Mouse (Mus musculus) kidney, embryonic 15.5 days (tissue): ENCODE measurements around the gene Fmo2. TPM values are rescaled to one million over a fixed set of nuclear protein-coding genes. Genes with fewer than 3 reads are reported as not detected.

Experiments
- ATAC-seq: fragments of 200-750 bp; cut with Nextera tagmentation; replicated peaks from 2 replicates; pipeline ENCODE4 v1.8.0; 2017; ENCODE audit warnings: moderate TSS enrichment; ENCODE audit not compliant: low FRiP score
- H3K27ac ChIP-seq: fragments of 300-500 bp; sonication (generic); 2 replicates; pipeline ENCODE4 v1.5.1; 2015; ENCODE audit warnings: mild to moderate bottlenecking, inconsistent platforms
- H3K27me3 ChIP-seq: fragments of 300-500 bp; sonication (generic); 2 replicates; pipeline ENCODE4 v1.6.1; 2015; ENCODE audit warnings: inconsistent platforms
- H3K36me3 ChIP-seq: fragments of 300-500 bp; sonication (generic); 2 replicates; pipeline ENCODE4 v1.6.1; 2015; ENCODE audit warnings: inconsistent platforms
- H3K4me1 ChIP-seq: fragments of 300-500 bp; sonication (generic); 2 replicates; pipeline ENCODE4 v1.6.1; 2015; ENCODE audit warnings: inconsistent platforms
- H3K4me2 ChIP-seq: fragments of 300-500 bp; sonication (generic); 2 replicates; pipeline ENCODE4 v1.6.1; 2015; ENCODE audit warnings: moderate library complexity, mild to moderate bottlenecking, inconsistent platforms
- H3K4me3 ChIP-seq: fragments of 300-500 bp; sonication (generic); replicated peaks from 2 replicates; pipeline ENCODE4 v1.5.1; 2015; ENCODE audit warnings: mild to moderate bottlenecking, inconsistent platforms
- H3K9ac ChIP-seq: fragments of 300-500 bp; sonication (generic); 2 replicates; pipeline ENCODE4 v1.6.1; 2015; ENCODE audit warnings: mild to moderate bottlenecking, inconsistent platforms
- H3K9me3 ChIP-seq: fragments of 300-500 bp; sonication (generic); replicated peaks from 2 replicates; pipeline ENCODE4 v1.6.1; 2016; ENCODE audit warnings: inconsistent platforms
- WGBS: fragments of 180-500 bp; shearing (Covaris S2); methylation state at CpG from one replicate; pipeline ENCODE4 v1.1.7; 2015; ENCODE audit warnings: mixed read lengths; 5-methylcytosine and 5-hydroxymethylcytosine counted together
- polyA plus RNA-seq: library from polyadenylated mRNA; unstranded; fragments of >200 nt; fragmentation: Nextera tagmentation; extraction: Ambion mirVana; gene quantifications from 2 replicates; pipeline ENCODE4 v1.2.1, GENCODE M21; 2015

The Fmo2 gene
- 4.9 and 8.0 TPM in 2 replicates for polyA plus RNA-seq

DNA sequence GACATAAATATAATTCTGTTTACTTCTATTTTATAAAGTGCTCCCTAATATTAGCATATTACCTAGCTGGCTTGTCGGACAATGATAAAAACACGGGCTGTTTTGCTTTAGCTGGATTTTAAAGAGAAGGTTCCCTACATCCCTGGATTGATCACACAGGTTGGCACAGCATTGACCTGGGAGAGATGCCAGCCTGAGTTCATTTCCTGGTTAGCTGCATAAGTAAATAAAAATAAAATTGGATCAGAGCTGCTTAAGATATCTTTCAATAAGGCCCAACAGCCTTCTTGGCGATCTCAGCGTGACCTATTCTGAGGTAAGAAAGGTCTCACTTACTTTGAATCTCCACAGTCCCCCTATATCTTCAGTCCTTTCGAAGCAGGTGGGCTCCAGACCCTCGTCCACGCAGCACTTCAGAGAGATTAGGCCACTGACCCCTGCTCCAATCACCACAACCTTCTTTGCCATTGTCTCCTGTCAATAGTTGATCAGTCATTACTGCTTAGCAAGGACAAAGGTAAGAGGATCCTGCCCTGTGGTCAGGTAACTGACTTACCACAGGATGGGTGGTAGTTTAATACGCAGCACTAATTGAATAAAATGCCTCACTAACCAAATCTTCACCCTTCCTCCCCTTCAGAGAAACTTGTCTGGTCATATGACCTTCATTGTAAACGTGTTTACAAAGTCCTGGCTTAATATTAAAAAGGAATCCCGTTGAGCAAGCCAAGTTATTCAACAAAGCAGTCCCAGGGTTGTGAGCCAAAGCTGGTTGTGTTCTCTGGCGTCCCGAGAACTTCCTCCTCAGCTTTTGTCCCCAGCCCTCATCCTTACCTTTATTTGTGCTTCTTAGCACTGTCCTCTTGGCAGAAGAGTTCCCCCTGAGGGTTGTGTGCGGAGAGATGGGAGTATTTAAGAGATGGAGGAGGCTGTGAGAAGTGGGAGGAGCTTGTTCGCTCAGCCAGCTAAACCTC lies at the start of gene Fmo2:
Gene Fmo2 (minus strand): TSS at position 889 of the 974 bp plus-strand sequence.
- no peak within 1 kb of the TSS for H3K4me3 ChIP-seq
- H3K27ac ChIP-seq, result no peak within 1 kb of the TSS
- 76% methylated on average over 14 of the region's 14 CpGs for WGBS
- no peak within 1 kb of the TSS for H3K9ac ChIP-seq
- no peak within 1 kb of the TSS for H3K4me2 ChIP-seq
- no peaks in the 10 kb centered on the region for H3K27me3 ChIP-seq
- no peak; the same call in 1 of the 2 replicates for ATAC-seq
- H3K4me1 ChIP-seq, result no peaks in the 10 kb centered on the region
- no peaks in the 10 kb centered on the region for H3K36me3 ChIP-seq
- H3K9me3 ChIP-seq, result no peaks in the 10 kb centered on the region

DNA sequence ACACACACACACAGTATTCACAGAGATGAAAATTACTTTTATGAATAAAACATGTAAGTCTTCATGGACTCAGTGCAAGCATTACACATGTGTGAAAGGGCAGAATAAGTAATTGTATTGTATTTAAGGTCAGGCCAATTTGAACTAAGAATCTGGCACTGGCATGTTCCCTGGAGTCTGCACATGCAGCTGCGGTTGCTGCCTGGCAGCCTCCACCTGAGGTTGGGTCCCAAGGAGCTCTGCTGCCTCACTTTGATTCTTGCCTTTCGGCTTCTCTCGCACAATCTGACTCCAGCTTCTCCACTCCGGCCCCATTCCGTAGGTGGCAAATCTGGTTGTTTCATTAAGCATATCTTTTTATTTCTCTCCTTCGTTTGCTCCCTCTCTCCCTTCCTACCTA lies 49.4 kb upstream of the Fmo2 start:
- no peak overlapping the region for H3K4me2 ChIP-seq
- no peak for ATAC-seq
- no peak overlapping the region for H3K4me3 ChIP-seq
- H3K27me3 ChIP-seq, result no peaks in the 10 kb centered on the region
- no peak overlapping the region for H3K9ac ChIP-seq
- no peaks in the 10 kb centered on the region for H3K4me1 ChIP-seq
- 92% methylated on average over 6 of the region's 6 CpGs for WGBS
- H3K27ac ChIP-seq, result no peak overlapping the region
- H3K36me3 ChIP-seq, result no peaks in the 10 kb centered on the region
- H3K9me3 ChIP-seq, result no peaks in the 10 kb centered on the region

GRCm38 (mm10) chr1:162946837-162947558 lies 48.5 kb upstream of the Fmo2 start:
- 40% methylated on average over 4 of the region's 4 CpGs for WGBS
- Histone ChIP-seq H3K9me3 (no peaks in the 10 kb centered on the region), H3K4me1 (no peaks in the 10 kb centered on the region), H3K4me3 (no peak overlapping the region), H3K4me2 (no peak overlapping the region), H3K36me3 (no peaks in the 10 kb centered on the region), H3K27ac (no peak overlapping the region), H3K27me3 (no peaks in the 10 kb centered on the region), H3K9ac (no peak overlapping the region)
- peak; percentile 58 for ATAC-seq

GRCm38 (mm10) chr1:162943700-162944099 lies 45.2 kb upstream of the Fmo2 start:
- no peaks in the 10 kb centered on the region for H3K36me3 ChIP-seq
- no peak overlapping the region for H3K4me2 ChIP-seq
- H3K4me1 ChIP-seq, result 0 out of 2 replicates have a peak, but pooled peaks cover 7% of the 10 kb centered on the region
- H3K4me3 ChIP-seq, result no peak overlapping the region
- H3K27ac ChIP-seq, result no peak overlapping the region
- no peaks in the 10 kb centered on the region for H3K27me3 ChIP-seq
- no peak overlapping the region for H3K9ac ChIP-seq
- no peaks in the 10 kb centered on the region for H3K9me3 ChIP-seq
- ATAC-seq, result no peak
- 50% methylated on average over 6 of the region's 6 CpGs for WGBS

DNA sequence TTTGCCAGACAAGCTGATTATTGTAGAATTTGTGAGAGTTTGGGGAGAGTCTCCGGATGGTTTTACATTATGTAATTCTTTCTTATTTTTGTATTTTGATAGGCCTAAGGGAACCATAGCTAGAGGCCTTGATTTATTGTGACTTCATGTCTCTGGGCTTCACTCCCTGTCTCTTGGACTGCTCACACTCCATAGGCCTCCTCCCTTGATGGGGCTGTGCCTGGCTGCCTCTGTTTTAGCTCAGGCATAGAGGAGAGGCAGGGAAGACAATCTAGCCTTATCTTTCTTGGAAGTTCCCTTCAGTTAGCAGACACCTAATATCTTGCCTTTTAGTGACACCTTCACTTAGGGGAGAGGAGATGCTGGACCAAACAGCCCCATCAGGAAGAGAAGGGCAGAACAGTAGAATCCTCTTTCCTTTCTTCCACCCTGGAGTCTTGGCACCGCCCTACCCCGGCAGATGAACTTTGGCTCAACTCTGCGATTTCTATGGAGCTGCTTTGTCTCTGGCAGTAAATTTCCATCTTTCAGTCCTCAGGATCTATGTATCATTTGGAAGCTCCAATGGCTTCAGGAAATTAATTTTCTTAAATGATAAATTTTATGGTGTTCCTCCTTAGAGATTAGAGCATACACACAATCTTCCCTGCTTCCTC lies 40.3 kb upstream of the Fmo2 start:
- Histone ChIP-seq H3K9ac (no peak overlapping the region), H3K9me3 (no peaks in the 10 kb centered on the region), H3K4me2 (no peak overlapping the region), H3K27ac (peak overlapping the region; percentile 84), H3K4me1 (0 out of 2 replicates have a peak, but pooled peaks cover 12% of the 10 kb centered on the region), H3K4me3 (no peak overlapping the region), H3K27me3 (no peaks in the 10 kb centered on the region), H3K36me3 (no peaks in the 10 kb centered on the region)
- whole genome bisulfite sequencing, result 44% methylated on average over 4 of the region's 4 CpGs
- peak; percentile 79 for ATAC-seq

- H3K4me3 ChIP-seq, result no peak overlapping the region
- 0 out of 2 replicates have a peak, but pooled peaks cover 12% of the 10 kb centered on the region for H3K4me1 ChIP-seq
- H3K36me3 ChIP-seq, result no peaks in the 10 kb centered on the region
- 41% methylated on average over 5 of the region's 5 CpGs for WGBS
- H3K9me3 ChIP-seq, result no peaks in the 10 kb centered on the region
- peak overlapping the region; percentile 84 for H3K27ac ChIP-seq
- no peak overlapping the region for H3K9ac ChIP-seq
- H3K4me2 ChIP-seq, result no peak overlapping the region
- ATAC-seq, result peak; percentile 94
- H3K27me3 ChIP-seq, result no peaks in the 10 kb centered on the region
Observed at GRCm38 (mm10) chr1:162937970-162938695, 39.6 kb upstream of the Fmo2 start.

DNA sequence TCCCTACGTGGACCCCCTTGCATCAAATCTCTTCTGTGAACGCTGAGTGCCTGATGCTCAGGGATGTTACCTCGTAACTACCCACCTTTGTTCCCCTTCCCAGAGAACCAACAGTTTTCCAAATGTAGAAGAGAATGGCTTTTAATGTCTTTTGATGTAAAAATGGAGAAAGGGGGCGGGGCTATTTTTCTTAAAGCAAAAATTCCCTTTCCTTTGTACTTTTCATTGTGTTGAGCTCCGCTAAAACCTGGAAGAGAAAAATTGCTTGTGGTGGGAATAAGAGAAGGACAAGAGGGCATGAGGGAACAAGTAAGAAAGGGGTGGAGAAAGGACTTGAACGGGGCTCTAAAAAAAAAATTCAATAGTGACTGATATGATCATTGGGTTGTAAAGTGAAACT lies 38.9 kb upstream of the Fmo2 start, which contains the start of gene Fmo6:
Gene Fmo6 (minus strand): TSS at position 101 of the 400 bp plus-strand sequence.
- H3K4me1 ChIP-seq, result 0 out of 2 replicates have a peak, but pooled peaks cover 12% of the 10 kb centered on the region
- no peak within 1 kb of the TSS for H3K4me3 ChIP-seq
- ATAC-seq, result no peak
- no peak within 1 kb of the TSS for H3K4me2 ChIP-seq
- no peak within 1 kb of the TSS for H3K9ac ChIP-seq
- WGBS, result 73% methylated on average over 6 of the region's 6 CpGs
- H3K9me3 ChIP-seq, result no peaks in the 10 kb centered on the region
- peak within 1 kb of the TSS; percentile 84 for H3K27ac ChIP-seq
- no peaks in the 10 kb centered on the region for H3K27me3 ChIP-seq
- H3K36me3 ChIP-seq, result no peaks in the 10 kb centered on the region

GRCm38 (mm10) chr1:162934374-162935012 lies 36.0 kb upstream of the Fmo2 start:
- Histone ChIP-seq H3K27ac (no peak overlapping the region), H3K4me3 (no peak overlapping the region), H3K36me3 (no peaks in the 10 kb centered on the region), H3K9ac (no peak overlapping the region), H3K27me3 (no peaks in the 10 kb centered on the region), H3K4me2 (no peak overlapping the region), H3K4me1 (0 out of 2 replicates have a peak, but pooled peaks cover 12% of the 10 kb centered on the region), H3K9me3 (no peaks in the 10 kb centered on the region)
- no peak for ATAC-seq
- WGBS, result 75% methylated on average over 4 of the region's 4 CpGs

DNA sequence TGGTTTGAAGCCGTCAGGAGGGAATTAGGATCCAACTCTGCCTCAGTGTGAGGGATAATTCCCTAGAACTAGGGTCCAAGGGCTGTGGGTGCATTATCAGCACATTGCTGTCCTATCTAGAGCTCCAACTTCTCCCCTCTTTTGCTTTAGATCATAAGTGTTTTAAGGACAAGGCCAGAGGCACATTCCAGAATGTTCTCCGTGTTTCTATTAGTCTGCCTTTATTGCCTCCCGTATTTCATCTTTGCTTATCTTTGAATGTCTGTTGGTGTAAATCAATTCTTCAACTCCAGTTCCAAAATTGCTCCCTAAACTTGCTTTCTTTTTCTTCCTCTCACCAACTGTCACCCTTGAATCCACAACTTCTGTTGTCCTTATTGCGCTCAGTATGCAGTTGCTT lies 33.9 kb upstream of the Fmo2 start:
- no peak for ATAC-seq
- 59% methylated on average over 4 of the region's 4 CpGs for WGBS
- no peaks in the 10 kb centered on the region for H3K4me1 ChIP-seq
- H3K9me3 ChIP-seq, result no peaks in the 10 kb centered on the region
- no peaks in the 10 kb centered on the region for H3K36me3 ChIP-seq
- H3K4me2 ChIP-seq, result no peak overlapping the region
- H3K9ac ChIP-seq, result no peak overlapping the region
- no peak overlapping the region for H3K4me3 ChIP-seq
- H3K27me3 ChIP-seq, result no peaks in the 10 kb centered on the region
- H3K27ac ChIP-seq, result no peak overlapping the region

- no peak overlapping the region for H3K4me2 ChIP-seq
- H3K4me1 ChIP-seq, result no peaks in the 10 kb centered on the region
- no peak overlapping the region for H3K9ac ChIP-seq
- H3K9me3 ChIP-seq, result no peaks in the 10 kb centered on the region
- H3K27ac ChIP-seq, result peak overlapping the region; percentile 48; the same call in 1 of the 2 replicates
- WGBS, result 71% methylated on average over 5 of the region's 5 CpGs
- H3K4me3 ChIP-seq, result no peak overlapping the region
- no peak for ATAC-seq
- no peaks in the 10 kb centered on the region for H3K27me3 ChIP-seq
- H3K36me3 ChIP-seq, result no peaks in the 10 kb centered on the region
Observed at GRCm38 (mm10) chr1:162931880-162932279, 33.4 kb upstream of the Fmo2 start.
